Mouse (Mus musculus): Measurements from ENCODE around the gene Msrb3. TPM values are rescaled to one million over a fixed set of nuclear protein-coding genes. Genes with fewer than 3 reads are reported as not detected.

Gene Msrb3
- total and polyA plus RNA-seq, 3 experiments, result 0.15 TPM; not detected in 1

- Histone ChIP-seq H3K9me3 (replicated peaks; ENCODE audit: insufficient read depth, low read length) (no peaks in the 10 kb centered on the region), H3K4me3 (ENCODE audit: control insufficient read depth in 1 of 2, insufficient read depth in 1 of 2, low read depth in 2 of 2, low read length in 2 of 2) (no peak overlapping the region), H3K27ac (ENCODE audit: control insufficient read depth, low read depth, low read length) (no peak overlapping the region), H3K27me3 (ENCODE audit: control insufficient read depth in 1 of 2, insufficient read depth in 2 of 2, low read length in 2 of 2) (peaks cover 0 to 1% of the 10 kb centered on the region in 2 experiments), H3K79me2 (ENCODE audit: control insufficient read depth, insufficient read depth, low read length, poor library complexity) (no peaks in the 10 kb centered on the region), H3K36me3 (ENCODE audit: control insufficient read depth in 1 of 2, insufficient read depth in 2 of 2, low read length in 2 of 2) (no peaks in the 10 kb centered on the region), H3K4me1 (ENCODE audit: control insufficient read depth in 1 of 2, insufficient read depth in 2 of 2, low read length in 2 of 2) (no peaks in the 10 kb centered on the region), H3K9ac (ENCODE audit: control insufficient read depth, low read depth, low read length, poor library complexity, severe bottlenecking) (no peak overlapping the region)
- DNase-seq (ENCODE audit: low read depth, low spot score), result no peak
- TF ChIP-seq GATA1 (IDR thresholded peaks at IDR 0.05; ENCODE audit: low read depth, low read length) (no peak), ZKSCAN1 (IDR thresholded peaks at IDR 0.05; ENCODE audit: low read depth, low read length) (no peak), MAFK (IDR thresholded peaks at IDR 0.05; ENCODE audit: borderline replicate concordance, low read depth, low read length) (no peak), TBP (IDR thresholded peaks at IDR 0.05; ENCODE audit: low read depth, low read length) (no peak), POLR2AphosphoS2 (IDR thresholded peaks at IDR 0.05; ENCODE audit: low read length) (no peak), EP300 (IDR thresholded peaks at IDR 0.05; ENCODE audit: low read depth in 1 of 2, low read length in 2 of 2) (no peak), SMC3 (IDR thresholded peaks at IDR 0.05; ENCODE audit: low read depth, low read length) (no peak), TCF12 (IDR thresholded peaks at IDR 0.05; ENCODE audit: low read depth, low read length) (no peak), HCFC1 (IDR thresholded peaks at IDR 0.05; ENCODE audit: low read depth, low read length) (no peak), BHLHE40 (IDR thresholded peaks at IDR 0.05; ENCODE audit: borderline replicate concordance, low read depth, low read length) (no peak), CHD2 (IDR thresholded peaks at IDR 0.05; ENCODE audit: low read length) (no peak), RAD21 (IDR thresholded peaks at IDR 0.05; ENCODE audit: low read depth, low read length) (no peak), POLR2A (IDR thresholded peaks at IDR 0.05; ENCODE audit: control insufficient read depth in 1 of 2, insufficient read depth in 1 of 2, low read depth in 1 of 2, low read length in 2 of 2, poor library complexity in 1 of 2) (no peak)
Observed at GRCm38 (mm10) chr10:120850391-120851195, 48.3 kb downstream of the Msrb3 start.

GRCm38 (mm10) chr10:120848677-120849076, 50.2 kb downstream of the Msrb3 start:
- Histone ChIP-seq H3K4me3 (ENCODE audit: control insufficient read depth in 1 of 2, insufficient read depth in 1 of 2, low read depth in 2 of 2, low read length in 2 of 2) (no peak overlapping the region), H3K36me3 (ENCODE audit: control insufficient read depth in 1 of 2, insufficient read depth in 2 of 2, low read length in 2 of 2) (no peaks in the 10 kb centered on the region), H3K9me3 (replicated peaks; ENCODE audit: insufficient read depth, low read length) (no peaks in the 10 kb centered on the region), H3K79me2 (ENCODE audit: control insufficient read depth, insufficient read depth, low read length, poor library complexity) (no peaks in the 10 kb centered on the region), H3K9ac (ENCODE audit: control insufficient read depth, low read depth, low read length, poor library complexity, severe bottlenecking) (no peak overlapping the region), H3K4me1 (ENCODE audit: control insufficient read depth in 1 of 2, insufficient read depth in 2 of 2, low read length in 2 of 2) (no peaks in the 10 kb centered on the region), H3K27ac (ENCODE audit: control insufficient read depth, low read depth, low read length) (no peak overlapping the region), H3K27me3 (ENCODE audit: control insufficient read depth in 1 of 2, insufficient read depth in 2 of 2, low read length in 2 of 2) (peaks cover 0 to 1% of the 10 kb centered on the region in 2 experiments; a peak in 3 of 4 replicates)
- DNase-seq (ENCODE audit: low read depth, low spot score), result no peak
- TF ChIP-seq BHLHE40 (IDR thresholded peaks at IDR 0.05; ENCODE audit: borderline replicate concordance, low read depth, low read length), result no peak
- TF ChIP-seq MYB (IDR thresholded peaks at IDR 0.05; ENCODE audit: low read depth, low read length), result no peak
- no peak for TF ChIP-seq ELF1 (IDR thresholded peaks at IDR 0.05; ENCODE audit: low read depth, low read length)
- TF ChIP-seq TCF12 (IDR thresholded peaks at IDR 0.05; ENCODE audit: low read depth, low read length), result no peak
- TF ChIP-seq NELFE (IDR thresholded peaks at IDR 0.05; ENCODE audit: low read depth, low read length), result no peak
- no peak for TF ChIP-seq GATA1 (IDR thresholded peaks at IDR 0.05; ENCODE audit: low read depth, low read length)
- no peak for TF ChIP-seq POLR2AphosphoS5 (IDR thresholded peaks at IDR 0.05; ENCODE audit: borderline replicate concordance, low read depth, low read length)
- TF ChIP-seq SIN3A (IDR thresholded peaks at IDR 0.05; ENCODE audit: low read length), result no peak
- no peak for TF ChIP-seq EP300 (IDR thresholded peaks at IDR 0.05; ENCODE audit: low read depth in 1 of 2, low read length in 2 of 2)
- TF ChIP-seq RAD21 (IDR thresholded peaks at IDR 0.05; ENCODE audit: low read depth, low read length), result no peak
- no peak for TF ChIP-seq E2F4 (IDR thresholded peaks at IDR 0.05; ENCODE audit: borderline replicate concordance, low read depth, low read length)
- TF ChIP-seq SMC3 (IDR thresholded peaks at IDR 0.05; ENCODE audit: low read depth, low read length), result no peak
- TF ChIP-seq USF1 (IDR thresholded peaks at IDR 0.05; ENCODE audit: low read depth, low read length), result no peak
- no peak for TF ChIP-seq KAT2A (conservative IDR thresholded peaks at IDR 0.05; ENCODE audit: low read depth, low read length)
- TF ChIP-seq ETS1 (IDR thresholded peaks at IDR 0.05; ENCODE audit: low read depth, low read length), result no peak
- no peak for TF ChIP-seq CTCF (IDR thresholded peaks at IDR 0.05 in 2 of 3, conservative IDR thresholded peaks at IDR 0.05 in 1 of 3; ENCODE audit: control insufficient read depth in 1 of 3, insufficient read depth in 1 of 3, low read depth in 2 of 3, low read length in 3 of 3, poor library complexity in 1 of 3, severe bottlenecking in 1 of 3)
- TF ChIP-seq ZMIZ1 (IDR thresholded peaks at IDR 0.05; ENCODE audit: low read depth, low read length), result no peak
- no peak for TF ChIP-seq MAZ (IDR thresholded peaks at IDR 0.05; ENCODE audit: low read depth, low read length)
- TF ChIP-seq UBTF (IDR thresholded peaks at IDR 0.05; ENCODE audit: borderline replicate concordance, insufficient read depth, low read depth, low read length), result no peak
- TF ChIP-seq ZC3H11A (IDR thresholded peaks at IDR 0.05; ENCODE audit: low read depth, low read length), result no peak

All from MEL (cell line).